Mouse (Mus musculus): ENCODE measurements at regions not wholly inside any gene's neighbourhood (a gene's known extent, or its start where the extent isn't known, plus 50 kb on each side); places are given as distances from the start of the nearest gene placed in this dataset.

DNA sequence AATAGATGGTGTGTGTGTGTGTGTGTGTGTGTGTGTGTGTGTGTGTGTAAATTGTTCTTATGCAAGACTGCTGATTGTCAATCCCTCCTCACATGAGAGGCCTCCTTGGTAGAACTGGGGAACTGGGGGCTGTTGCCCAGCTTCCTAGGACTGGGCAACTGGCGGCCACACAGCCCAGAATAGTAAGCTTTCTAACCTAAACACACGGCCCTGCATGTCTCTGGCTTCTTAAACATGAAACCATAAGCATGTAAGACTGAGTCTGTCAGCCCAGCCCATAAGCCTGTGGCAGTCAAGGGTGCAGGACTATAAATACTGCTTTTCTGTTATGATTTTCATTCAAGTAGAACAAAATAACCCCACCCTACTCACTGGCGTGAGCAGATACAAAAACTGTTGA, 60.7 kb downstream of the Ifng start:
- in situ Hi-C loops (cut with MseI, MboI) = no loop called here

DNA sequence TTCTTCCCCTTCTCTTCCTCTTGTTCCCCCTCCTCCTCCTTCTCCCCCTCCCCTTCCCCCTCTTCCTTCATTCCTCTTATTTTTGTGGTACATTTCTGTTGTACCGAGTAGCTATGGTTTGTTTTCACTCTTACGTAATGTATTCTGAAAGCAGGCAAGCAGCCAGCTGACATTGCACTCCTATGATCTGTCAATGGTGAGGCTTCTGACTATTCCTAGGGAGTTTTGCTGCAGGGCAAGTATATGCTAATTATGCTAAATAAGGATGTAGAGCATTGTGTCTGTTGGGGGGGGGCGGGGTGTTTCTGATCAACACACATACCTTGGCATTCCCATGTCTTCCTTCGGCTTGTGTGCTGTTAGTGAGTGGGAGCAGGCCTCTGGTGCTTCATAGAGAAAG, 64.0 kb downstream of the Ifng start:
- in situ Hi-C loops (cut with MseI, MboI) = no loop called here

DNA sequence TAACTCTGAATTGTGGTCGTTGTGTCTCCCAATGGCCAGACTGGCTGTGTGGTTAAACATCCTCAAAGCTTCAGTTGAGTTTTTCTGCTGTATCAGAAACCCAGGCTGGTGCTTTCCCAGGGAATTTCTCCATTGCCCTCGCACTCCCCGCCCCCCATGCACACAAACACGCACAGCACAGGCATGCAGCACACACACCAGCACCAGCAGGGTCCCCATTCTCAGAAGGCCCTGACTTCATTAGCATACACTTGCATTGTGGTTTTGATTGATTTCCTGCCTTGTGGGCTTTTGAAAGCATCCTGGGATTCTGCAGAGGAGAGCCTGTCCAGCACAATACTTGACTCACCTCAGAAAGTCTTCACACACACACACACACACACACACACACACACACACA, 65.3 kb downstream of the Ifng start:
- in situ Hi-C loops (cut with MseI, MboI) = no loop called here

DNA sequence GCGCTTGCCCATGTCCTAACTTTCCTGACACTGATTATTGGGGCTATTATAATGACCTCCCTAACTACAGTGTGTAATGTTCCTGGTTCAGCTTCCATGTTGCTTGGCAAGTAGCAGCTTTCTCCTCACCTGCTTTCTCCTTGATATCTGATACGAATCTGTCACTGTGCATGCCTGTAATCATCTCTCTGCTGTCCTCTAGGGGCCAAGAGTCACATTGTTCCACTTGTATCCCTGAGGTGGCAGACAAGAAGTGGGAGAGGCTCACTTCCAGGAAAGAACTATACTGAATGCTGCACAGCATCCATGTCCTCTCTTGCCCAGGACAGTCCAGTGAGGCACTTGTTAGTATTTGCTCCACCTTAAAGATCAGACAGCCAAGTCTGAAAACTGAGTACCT, 66.8 kb downstream of the Ifng start:
- in situ Hi-C loops (cut with MseI, MboI) = no loop called here

DNA sequence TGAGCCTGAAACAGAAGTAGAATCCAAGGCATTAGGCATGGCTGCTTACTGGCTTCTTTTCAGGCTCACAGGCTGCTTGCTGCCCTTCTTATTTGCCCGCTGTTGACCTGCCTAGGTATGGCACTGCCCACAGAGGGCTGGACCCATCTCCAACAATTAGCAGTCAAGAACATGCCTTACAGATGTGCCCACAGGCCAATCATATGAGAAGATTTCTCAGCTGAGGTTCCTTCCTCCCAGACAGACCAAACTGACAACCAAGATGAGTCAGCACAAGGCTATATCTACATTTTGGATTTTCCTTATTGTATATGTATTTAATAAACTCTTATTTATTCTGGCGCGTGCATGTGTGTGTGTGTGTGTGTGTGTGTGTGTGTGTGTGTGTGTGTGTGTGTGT, 76.0 kb downstream of the Ifng start:
- in situ Hi-C loops (cut with MseI, MboI) = no loop called here

DNA sequence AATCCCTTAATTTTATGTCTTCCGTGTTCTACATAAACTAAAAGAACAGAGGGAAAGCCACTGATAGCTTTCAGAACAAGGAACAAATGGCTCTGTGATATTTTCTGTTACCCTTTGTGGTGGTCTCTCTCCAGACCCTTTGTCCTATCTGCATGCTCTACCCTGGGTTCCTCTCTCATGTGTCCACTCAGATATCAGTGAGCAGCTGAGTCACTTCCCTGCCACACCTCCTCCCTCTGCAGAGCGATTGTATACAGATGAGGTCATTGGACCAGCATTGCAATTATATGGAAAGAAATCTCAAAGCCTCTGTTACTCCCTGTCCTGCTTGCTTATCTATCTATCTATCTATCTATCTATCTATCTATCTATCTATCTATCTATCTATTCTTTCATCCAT, 77.1 kb downstream of the Ifng start:
- in situ Hi-C loops (cut with MseI, MboI) = no loop called here

DNA sequence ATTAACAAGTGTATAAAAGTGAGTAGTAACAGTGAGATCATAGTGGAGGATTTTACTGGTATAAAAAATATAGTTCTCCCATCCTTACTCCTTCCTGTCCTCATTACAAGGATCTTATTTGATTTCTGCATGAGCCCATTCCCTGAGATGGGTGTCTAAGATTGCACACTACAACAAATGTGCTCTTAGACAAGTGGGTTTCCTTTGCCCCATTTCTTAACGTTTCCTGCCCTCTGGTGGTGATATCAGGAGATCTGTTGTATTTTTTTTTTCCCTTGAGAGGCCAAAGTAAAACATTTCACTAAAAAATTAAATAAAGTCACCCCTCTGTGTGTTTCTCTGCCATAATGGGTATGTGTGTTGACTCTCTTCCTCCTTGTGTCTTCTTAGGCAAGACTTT, 105.1 kb downstream of the Ifng start:
- in situ Hi-C loops (cut with MseI, MboI) = loop anchor here in 1 of 2 experiments (25.0 kb wide), 1 partner anchor 384 kb away; no protein-coding TSS in a partner anchor

DNA sequence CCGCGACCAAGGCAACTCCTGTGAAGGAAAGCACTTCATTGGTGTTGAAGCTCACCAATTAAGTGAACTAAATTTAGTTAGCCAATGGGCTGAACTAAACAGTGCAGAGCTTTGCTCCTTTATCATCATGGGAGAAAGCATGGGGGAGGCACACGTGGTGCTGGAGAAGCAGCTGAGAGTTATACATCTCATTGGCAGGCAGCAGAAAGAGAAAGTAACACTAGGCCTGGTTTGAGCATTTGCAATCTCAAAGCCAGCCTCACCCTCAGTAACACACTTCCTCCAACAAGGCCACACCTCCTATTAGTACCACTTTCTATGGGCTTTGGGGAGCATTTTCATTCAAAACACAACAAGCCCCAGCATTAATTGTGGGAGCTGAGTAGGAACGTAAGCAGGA, 109.4 kb downstream of the Ifng start:
- in situ Hi-C loops (cut with MseI, MboI) = no loop called here

DNA sequence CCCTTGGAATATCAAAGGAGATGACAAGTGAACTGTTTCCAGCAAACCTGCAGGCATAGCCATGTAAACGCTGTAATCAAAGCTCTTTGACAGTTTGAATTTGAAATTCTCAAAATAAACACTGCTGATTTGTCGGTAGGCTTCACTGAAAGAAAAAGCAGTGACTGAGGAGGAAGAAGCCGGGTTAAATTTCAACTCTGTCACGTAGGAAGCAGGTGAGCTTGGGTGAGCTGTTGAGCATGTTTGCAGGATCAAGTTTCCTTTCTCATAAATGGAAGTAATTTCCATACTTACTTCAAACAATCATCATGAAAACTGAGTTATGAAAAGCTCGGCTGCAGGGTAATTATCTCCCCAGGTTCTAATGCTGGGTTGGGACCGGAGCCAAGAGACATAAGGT, 118.0 kb downstream of the Ifng start:
- in situ Hi-C loops (cut with MseI, MboI) = no loop called here

DNA sequence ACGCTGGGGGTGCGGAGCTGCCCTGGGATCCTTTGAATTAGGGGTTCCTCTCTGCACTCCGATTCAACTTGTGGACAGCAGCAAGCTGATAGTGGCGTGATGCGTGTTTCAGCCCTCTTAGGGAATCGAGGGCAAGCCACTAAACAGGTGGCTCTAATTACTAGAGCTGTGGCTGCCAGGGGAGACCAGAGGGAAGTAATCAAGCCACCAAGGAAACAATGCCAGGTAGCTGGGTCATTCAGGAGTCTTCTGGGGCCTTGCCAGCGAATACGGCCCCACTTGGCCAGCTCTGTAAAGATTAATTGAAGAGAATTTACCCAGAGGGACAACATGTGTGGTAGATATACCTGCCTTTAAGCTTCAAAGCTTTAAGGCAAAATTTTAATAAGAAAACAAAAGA, 123.2 kb downstream of the Ifng start:
- in situ Hi-C loops (cut with MseI, MboI) = no loop called here

DNA sequence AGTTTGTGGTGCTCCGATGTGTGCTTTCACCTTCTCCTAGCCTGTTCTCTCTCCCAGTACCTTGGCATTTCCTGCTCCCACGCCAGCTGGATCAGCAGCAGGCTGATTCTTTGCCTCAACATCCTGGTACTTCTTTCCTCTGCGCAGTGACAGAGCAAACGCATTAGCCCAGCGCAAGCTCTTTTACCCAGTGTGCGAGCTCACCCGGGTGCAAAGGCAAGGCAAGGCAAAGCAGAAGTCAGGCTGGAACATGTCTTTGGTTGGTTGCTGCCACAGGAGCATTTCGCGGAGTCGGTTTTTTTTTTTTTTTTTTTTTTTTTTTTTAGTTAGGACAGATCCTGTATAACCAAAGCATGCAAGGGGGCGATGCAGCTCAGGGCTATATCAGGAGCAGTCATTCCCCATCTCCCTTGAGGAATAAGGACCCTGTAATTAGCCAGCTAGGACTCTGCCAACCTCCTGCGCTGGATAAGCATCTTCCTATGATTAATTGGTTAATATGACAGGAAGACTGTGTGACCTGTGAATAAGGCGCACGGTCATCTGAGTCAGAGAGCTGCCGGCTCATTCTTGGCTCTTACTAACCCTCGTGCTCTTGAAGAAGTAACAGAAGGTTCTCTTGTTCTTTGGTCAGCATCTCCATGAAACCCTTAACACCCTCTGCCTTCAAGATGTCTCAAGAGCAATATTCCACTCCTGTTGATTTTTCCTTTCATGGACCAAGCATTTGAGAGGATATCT, 123.9 kb downstream of the Ifng start:
- in situ Hi-C loops (cut with MseI, MboI) = no loop called here

DNA sequence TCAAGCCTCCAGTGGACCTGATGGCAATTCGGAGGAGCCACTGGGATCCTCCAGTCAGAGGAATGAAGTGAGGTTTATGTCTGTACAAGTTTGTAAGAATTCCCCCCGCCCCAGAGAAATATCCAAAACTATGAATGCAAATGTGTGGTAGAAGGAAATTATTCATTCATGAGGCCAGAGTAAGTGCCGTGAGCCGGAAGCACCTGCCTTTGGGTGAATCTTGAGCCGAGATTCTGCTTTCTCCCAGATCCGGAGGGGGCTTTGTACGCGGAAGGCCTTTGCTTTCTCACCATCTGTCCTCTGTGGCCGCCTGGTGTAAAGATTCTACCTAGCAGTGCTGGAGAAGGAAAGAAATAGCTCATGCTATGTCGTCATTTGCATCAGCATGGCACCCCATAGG, 127.8 kb downstream of the Ifng start:
- in situ Hi-C loops (cut with MseI, MboI) = no loop called here

DNA sequence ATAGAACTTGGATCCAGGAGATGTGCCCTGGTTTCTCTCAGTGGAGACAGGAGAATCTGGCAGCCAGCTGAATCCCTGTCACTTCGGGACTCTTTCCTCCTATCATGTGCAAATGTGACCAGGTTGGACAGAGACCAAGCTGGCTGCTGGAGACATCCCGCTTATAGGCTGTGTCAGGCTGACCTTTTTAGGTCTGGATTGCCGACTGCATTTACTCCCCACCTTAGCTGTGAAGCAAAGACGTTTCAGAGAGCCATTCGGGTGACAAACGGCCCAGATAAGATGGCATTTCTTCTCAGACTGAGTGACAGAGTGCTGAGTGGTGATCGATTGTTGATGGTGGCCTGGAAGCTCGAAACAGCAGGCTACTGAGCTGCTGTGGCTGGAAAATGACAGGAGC, 128.6 kb downstream of the Ifng start:
- in situ Hi-C loops (cut with MseI, MboI) = no loop called here

DNA sequence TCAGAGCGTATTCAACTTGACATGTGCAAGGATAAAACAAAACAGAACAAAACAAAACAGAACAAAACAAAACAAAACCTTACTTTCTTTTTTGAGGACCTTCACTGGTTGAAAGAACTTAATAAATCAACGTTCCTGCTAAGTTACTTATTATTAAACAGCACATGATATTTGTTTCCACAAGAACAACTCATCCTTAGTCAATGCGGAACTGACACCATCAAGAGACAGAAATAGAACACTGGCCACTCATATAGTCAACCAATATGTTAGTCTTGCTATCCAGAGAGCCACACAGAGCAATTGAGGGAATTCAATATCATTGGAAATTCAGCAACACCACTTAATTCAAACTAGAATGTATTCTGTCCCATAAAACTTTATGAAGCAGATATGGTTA, 132.4 kb downstream of the Ifng start:
- in situ Hi-C loops (cut with MseI, MboI) = no loop called here

DNA sequence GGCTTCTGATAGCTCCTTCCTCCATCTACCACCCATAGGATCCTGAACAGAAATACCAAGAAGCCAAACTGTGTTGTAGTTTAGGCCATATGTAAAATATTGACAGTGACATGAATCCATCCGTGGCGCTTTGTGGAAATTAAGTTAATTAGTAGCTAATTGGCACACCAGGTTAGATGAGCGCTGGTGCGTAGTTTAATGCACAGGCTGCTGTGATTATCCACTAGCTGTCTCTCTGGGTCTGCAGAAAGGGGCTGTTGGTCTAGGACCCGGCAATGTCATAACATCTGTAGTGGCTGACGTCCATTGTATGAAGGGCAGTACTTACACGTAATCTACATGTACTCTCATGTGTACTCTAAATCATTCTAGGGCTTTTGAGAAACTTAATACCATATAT, 134.7 kb downstream of the Ifng start:
- in situ Hi-C loops (cut with MseI, MboI) = no loop called here

DNA sequence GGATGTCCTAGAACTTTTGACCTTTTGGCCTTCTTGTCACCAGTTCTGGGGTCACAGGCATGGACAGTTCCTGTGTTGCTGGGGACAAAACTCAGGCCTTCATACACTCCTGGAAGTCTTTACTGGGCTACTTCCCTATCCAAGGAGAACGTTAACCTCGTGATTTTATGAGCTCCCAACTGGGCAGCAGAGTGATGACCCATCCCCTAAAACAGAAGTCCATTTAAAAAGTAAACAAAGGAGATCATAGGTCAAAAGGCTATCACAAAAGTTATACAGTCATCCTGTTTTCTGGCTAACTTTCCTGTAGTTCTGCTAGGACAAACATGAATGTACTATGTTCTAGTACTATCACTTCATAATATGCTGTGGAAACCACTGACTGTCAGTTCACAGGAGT, 140.5 kb downstream of the Ifng start:
- in situ Hi-C loops (cut with MseI, MboI) = loop anchor here in 1 of 2 experiments (10.0 kb wide), 1 partner anchor 583 kb away; no protein-coding TSS in a partner anchor

DNA sequence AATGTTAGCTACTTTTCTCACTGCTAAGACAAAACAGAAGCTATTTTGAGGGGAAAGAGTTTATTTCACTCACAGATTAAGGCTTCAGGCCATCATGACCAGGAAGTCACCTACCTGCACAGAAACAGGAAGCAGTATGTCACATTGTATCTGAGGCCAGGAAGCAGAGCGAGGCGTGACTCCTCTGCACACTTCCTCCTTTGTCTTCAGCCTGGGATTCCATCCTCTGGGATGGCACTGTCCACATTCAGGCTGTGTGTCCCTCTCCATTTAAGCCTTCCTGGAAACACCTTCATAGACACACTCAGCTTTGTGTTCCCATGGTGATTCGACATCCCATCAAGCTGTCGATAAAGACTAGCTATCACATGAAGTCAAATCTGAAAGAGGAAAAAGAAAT, 145.0 kb downstream of the Ifng start:
- in situ Hi-C loops (cut with MseI, MboI) = loop anchor here in 1 of 2 experiments (10.0 kb wide), 1 partner anchor 579 kb away; no protein-coding TSS in a partner anchor

DNA sequence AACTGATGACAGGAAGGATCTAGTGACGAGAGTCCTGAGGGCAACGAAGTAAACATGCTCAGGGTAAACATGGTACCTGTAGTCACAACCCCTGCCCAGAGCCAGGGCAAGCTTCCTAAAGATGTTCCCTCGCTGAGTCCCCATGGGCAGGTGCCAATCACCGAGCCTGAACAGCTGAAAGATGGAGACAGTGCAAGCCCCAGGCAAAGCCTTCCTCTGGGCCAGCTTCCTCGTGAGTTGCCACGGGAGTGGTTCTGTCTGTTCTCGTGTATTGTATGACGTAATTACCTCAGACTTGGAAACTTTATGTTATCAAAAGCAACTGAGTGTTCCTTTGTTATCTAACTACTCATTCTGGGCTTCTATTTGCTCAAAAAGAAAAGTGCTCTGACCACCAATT, 147.4 kb downstream of the Ifng start:
- in situ Hi-C loops (cut with MseI, MboI) = loop anchor here in 1 of 2 experiments (10.0 kb wide), 1 partner anchor 577 kb away; no protein-coding TSS in a partner anchor

DNA sequence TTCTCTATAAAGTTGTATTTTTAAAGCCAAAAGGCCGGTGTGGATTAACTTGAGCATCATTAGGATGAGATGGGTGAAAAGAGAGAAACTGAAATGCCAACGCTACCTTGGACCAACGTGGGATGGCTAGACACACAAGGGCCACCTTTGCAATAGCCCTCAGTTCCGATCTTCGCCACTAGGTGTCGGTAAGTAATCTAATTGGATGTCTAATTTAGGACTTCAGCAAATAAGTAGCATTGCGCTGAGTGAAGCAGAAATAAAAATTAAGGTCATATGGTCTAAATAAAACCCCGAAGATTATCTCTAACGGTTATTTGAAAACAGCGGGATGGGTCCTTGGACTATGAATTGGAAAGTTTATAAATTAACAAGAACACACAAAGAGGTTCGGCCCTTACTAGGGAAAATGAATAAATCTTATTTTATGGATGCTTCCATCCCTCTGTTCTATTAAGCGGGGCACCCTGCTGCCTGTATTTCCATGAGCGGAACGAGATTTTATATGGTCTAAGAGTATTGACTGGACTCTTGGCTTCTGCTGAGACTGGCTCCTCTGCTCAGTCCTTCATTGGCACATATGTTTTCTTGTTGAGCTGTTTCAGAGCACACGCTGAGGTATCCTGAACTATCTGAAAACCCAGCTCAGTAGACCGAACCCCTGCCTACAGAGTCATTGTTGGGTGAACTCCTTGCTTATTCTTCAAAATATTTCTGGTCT, 152.0 kb downstream of the Ifng start:
- in situ Hi-C loops (cut with MseI, MboI) = no loop called here

DNA sequence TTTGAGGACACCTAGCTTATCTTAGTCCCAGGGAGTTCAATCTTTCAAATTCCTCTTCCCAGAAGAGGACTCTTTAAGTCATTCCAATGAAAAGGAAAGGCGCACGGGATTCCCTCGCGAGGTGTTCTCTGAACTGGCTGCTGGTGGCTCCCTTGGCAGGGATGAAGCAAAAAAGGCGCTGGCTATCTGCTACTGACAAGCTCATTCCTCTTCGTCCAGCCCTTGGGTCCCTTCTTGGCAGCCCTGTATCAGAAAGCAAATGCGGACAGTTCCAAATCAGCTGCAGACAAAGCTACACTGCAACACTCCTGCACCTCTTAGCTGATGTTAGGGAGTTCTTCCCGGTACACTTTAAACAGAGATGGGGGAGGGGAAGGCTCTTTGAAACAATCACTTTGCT, 155.4 kb downstream of the Ifng start:
- in situ Hi-C loops (cut with MseI, MboI) = no loop called here

DNA sequence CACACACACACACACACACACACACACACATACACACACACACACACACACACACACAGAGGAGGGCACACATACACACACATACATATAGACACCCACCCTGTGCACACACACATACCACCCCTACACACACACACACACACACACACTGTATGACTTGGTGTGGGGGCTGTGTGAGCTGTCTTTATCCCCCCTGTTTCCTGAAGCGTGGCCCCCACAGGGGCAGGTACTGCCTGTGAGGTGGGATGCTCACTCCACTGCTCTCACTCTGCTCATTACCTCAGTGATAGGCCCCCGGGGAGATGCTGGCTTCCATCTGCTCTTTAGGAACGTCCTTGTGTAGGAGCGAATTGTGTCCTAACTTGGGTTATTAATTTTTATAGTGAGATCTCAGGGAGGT, 157.7 kb downstream of the Ifng start:
- in situ Hi-C loops (cut with MseI, MboI) = no loop called here

DNA sequence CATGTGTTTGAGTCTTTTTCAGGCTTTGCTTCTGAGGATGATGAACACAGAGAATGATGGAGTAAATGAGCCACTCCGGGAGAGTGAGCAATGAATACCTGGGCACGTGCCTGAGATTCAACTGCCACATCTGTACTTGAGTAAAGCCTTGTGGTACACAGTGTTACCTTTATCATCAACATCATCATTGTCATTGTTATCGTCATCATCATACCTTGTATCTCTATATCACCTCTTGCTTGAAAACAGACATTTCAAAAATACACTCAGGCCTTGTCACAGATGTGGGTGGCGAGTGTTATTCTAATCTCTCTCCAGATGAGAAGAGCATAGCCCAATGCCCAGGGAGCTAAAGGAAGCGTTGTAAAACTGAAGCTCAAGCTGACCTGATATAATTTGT, 158.4 kb downstream of the Ifng start:
- in situ Hi-C loops (cut with MseI, MboI) = no loop called here

DNA sequence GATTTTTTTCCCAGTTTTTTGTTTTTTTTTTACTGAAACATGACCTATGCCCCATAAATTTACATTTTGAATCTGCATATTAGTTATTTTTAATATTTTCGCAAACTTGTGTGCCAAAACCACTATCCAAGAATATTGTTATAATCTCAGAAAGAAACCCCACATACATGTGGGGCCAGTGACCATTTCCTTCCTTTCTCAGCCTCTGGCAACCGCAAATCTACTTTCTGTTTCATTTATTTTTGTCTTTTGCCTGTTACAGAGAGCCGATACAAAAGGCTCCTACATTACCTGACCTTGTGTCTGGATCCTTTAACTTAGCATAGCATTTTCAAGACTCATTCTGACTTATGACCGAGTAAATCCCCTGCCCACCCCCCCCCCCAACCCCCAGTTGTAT, 158.8 kb downstream of the Ifng start:
- in situ Hi-C loops (cut with MseI, MboI) = no loop called here

Measured in mouse trophoblast stem cell (cell line).